Mouse (Mus musculus) neutrophil, adult 5-6 weeks (primary cell): Measurements from ENCODE around the gene Nek10. TPM values are rescaled to one million over a fixed set of nuclear protein-coding genes. Genes with fewer than 3 reads are reported as not detected.
"Not testable (repeated sequence)": the region's sequence is repeated elsewhere in the genome, so short reads cannot be mapped to it uniquely, and the experiment has no call there.

Experiments used
- ATAC-seq: fragments of 151-379, 151-347 bp; 2 replicates; pipeline ENCODE4 v1.8.0; 2017; ENCODE audit warnings: mild to moderate bottlenecking, moderate TSS enrichment; ENCODE audit not compliant: insufficient number of reproducible peaks, poor library complexity, low FRiP score, severe bottlenecking; ENCODE audit errors: extremely low read depth
- total RNA-seq: library from RNA; stranded (forward); fragments of 200-1000 nt; gene quantifications from 2 replicates; pipeline ENCODE4 v1.2.3, GENCODE M21; 2017

Gene Nek10
- total RNA-seq, 1 experiment from 2014 or later, result 0.35 TPM

DNA sequence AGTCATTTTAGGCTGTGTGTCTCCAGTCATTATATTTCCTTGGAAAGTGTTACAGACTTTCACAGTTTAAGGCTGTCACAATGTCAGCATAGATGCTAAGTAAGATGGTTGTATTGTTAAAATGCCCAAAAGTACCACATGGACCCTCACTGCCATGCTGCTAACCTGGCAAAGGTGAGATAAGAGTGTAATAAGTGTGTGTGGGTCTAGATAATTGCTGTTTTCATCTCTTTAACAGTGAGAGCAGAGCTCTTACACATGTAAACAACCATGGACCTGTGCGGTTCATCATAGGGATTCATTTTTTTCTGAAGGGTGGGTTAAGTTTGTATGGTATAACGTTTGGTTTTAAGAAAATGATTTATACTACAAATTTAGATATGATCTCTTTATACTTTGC, 167.4 kb downstream of the Nek10 start:
- ATAC-seq, result no peak

DNA sequence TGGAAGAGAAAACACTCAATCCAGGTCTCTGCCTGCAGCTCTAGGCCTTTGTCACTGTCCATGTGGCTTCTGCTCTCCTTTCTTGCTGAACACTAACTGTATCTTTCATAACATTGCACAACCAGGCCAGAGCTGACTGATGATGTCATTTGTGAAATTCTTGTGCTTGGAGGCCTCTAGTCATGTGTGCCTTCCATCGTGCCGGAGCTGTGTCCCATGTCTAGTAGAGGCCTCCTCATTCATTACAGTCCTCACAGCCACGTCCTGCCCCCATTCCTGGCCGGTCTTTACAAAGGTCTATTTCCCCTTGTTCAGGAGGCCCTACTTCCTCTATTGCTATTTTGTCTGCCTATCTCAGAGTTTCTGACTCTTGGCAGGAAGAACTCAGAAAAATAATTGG, 167.8 kb downstream of the Nek10 start:
- ATAC-seq, result peak; percentile 26; the same call in 1 of the 2 replicates

DNA sequence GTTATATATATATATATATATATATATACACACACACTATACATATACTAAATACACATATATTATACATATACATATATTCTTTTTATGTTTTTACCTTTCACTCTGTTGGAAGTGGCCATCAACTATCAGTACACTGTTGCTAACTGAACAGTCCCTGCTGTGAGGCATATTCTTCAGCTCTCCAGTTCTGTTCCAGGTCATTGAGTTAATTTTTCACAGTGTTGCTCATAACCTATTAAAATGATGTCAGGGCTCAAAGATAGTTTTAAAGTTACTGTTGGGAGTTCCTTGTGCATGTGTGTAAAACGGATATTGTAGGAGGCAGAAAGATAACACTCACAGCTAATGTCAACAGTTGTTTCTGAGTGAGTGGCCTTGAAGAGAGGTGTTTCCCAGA, 170.9 kb downstream of the Nek10 start:
- ATAC-seq, result no peak

DNA sequence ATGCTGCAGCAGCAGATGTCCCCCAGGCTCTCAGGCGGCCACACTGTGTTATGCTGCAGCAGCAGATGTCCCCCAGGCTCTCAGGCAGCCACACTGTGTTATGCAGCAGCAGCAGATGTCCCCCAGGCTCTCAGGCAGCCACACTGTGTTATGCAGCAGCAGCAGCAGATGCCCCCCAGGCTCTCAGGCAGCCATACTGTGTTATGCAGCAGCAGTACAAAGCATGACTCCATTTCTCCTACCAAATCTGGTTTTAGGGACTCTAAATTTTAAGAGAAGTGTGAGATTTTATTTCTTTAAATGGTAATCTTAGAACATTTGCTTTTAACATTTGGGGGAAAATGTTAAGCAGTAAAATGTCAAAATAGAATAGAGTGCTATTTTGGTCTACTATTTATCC, 180.9 kb downstream of the Nek10 start:
- ATAC-seq, result not testable (repeated sequence)

DNA sequence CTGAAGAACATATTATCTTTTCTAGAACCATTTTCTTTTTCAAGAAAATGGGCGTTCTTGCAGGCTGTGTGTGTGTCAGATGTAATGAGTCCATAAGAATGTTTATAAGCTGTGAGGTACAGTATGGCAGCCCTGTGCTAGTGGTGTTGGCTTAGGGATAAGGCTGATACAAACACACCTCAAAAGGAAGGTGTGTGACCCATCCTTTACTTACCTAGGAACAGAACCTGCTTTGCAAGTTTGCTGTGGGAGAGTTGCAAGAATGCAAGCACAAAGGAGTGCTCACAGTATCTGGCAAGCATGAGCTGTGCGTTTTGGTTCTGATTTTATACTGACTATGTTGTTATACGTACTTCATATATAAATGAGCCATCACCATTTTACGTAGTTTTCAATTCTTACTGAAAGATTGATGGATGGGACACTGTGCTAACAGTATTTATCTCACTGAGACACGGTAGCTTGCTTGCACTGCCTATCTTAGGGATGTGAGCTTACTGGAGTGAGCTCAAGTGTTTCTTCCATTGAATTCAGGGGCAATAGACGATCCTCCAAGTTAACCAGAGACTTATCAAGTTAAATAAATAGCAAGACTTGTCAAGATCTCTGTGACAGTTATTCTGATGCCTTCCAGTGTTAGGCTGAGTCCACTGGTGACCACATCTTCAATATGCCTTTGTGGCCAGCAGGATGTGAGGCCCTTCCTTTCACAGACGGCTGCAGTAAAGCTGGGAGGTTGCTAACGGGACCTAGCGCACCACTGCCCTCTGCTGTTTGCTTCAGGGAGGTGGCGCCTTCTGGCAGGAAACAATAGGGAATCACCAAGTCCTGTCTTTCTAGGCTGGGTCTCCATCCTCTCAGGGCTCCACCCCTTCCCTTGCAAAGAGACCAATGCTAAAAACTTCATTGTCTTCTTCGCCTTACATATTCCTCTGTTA, 181.8 kb downstream of the Nek10 start:
- peak; percentile 71; the same call in 1 of the 2 replicates for ATAC-seq

DNA sequence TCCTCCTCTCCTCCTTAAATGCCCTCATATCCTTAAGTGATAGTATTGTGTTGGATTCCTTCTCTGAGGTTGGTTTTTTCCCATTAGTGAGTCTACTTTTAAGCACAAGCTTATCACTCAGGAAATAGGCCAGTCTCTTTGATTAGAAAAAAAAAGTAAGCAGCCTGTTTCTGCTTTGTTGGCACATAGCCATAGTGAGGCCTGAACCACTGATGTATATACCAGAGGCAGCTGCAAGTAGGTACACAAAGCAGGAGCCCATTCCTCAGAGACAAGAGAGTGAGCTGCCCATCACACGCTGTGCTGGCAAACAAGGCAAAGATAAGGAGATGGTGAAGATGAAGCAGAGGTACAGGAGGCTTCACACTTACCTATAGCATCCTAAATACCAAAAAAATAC, 184.2 kb downstream of the Nek10 start:
- no peak for ATAC-seq

DNA sequence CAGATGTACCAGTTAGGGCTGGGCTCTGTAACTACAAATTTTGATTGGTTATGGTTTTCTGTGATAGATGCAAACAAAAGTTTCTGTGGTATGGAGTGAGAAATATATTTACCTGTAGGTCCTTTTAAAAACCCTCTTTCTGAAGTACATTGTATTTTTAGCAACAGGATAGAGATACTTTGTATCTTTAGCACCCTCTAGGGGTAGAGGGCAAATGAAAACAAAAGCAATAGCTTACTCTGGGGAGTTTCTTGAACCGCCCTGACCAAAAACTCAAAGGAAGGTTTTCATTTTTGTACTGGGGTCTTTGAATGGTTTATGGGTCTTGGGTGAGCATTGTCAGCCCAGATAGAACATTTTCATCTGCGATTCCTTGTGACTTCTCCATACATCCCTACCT, 188.4 kb downstream of the Nek10 start:
- no peak for ATAC-seq

DNA sequence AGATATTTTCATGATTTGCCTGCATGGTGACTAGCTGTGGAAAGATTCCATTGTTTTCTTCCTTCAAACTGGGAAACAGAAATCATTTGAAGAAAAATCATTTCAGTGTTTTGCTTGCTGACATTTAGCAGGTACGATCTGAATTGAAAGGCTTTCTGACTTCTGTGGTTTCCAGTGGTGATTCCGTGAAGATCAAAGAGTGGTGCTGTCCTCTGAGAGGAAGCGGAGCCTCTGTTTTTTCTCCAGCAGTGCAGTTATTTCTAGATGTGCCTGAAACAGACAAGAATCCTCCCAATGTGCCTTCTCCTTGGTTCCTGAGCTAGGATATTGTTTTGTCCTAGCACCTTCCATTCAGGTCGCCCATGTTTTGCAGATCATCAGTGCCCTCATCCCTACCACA, 208.2 kb downstream of the Nek10 start:
- ATAC-seq, result no peak

DNA sequence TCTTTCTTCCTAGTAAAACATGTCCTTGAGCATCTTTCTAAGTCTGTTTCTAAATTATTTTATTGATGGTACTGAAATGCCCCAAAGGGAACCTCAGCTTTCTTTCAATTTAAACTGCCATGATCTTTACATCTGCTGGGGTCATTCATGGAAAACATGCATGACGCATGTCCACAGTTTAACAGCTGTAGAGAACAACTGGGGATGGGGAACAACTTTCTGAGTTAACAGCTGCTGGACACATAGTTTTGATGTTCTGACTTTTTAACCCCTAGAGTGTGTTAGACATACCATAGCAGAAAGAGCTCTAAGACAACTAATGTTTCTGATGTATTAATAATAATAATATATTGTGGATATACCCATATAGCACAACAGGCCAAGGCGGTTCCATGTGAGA, 211.6 kb downstream of the Nek10 start:
- no peak for ATAC-seq

DNA sequence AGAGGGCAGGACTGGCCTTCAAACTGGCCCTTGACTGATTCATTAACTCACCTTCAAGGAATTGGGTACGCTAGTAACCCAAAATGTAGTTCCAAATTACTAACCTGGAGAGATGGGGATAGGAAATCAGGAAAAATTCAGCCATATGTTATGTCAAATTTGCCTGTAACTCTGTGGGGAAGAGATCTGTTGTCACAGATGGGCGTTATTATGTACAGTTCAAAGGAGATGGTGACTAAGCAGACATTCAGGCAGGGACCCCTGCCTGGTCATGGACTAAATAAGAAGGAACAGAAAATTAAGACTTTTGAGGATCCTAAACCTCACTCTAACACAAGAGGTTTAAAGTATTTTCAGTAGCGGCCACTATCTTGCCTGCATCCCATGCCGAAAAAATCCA, 227.4 kb downstream of the Nek10 start:
- not testable (repeated sequence) for ATAC-seq

DNA sequence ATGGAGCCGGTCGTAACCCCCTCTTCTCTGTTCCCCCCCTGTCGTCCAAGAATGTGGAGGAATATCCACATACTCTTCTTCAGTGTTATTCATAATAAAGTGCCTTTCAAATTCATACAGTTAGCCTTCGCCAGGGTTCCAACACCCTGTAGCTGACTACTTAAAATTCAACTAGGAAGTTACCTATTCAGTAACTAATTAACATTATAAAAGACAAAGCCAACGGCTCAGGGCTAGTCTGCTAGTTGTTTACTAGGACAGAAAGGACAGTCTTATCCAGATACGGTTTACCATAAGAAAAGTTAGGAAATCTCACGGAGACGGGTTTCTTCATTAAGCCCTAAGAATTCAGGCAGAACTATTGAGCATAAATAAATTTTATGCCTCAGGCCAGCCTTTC, 231.4 kb downstream of the Nek10 start:
- ATAC-seq, result not testable (repeated sequence)

DNA sequence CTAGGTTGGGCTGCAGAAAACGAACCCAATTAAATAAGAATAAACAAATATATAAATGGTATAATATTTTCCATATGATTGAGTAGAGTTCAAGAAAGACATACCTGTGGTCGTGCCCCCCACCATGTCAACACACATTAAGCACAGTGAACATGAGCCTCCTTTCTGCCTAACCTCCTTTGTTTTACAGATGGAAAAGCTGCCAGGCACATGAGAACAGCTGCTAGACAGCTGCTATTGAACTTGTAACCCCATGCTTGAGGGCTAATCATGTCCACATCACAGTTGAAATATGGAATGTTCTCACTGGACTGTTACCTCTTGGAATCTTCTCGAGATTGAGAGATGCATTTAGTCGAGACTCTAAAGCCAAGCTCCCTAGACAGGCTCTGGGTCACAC, 245.0 kb downstream of the Nek10 start:
- no peak for ATAC-seq

DNA sequence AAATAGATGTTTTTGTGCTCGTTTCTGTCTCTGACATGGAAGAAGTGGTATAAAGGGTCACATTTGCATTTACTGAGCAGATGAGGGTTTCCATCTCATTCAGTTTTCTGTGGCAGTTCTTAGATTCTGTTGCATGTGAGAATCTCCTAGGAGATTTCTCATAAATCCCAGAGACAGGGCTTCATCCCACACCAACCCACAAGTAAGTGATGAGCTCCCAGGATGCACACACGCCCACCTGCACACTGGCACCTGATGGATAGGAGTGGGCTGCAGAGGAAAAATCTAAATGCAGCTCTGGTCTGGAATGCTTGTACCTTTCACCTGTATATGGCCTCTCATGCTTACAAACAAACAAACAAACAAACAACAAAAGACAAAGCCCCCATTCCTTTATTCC, 258.3 kb downstream of the Nek10 start:
- no peak for ATAC-seq

Other genes with a start within 250 kb of the Nek10 start
- gene Slc4a7, start 101.1 kb upstream of the Nek10 start, total RNA-seq, result 126 and 172 TPM in 2 replicates